Mouse (Mus musculus) cortical plate, adult 2 months (tissue): ENCODE results near the gene Med27. TPM values are rescaled to one million over a fixed set of nuclear protein-coding genes. Genes with fewer than 3 reads are reported as not detected.

Experiments
- H3K27ac ChIP-seq: fragments of 200-500 bp; 2 replicates; pipeline ENCODE4 v1.5.1; 2012; ENCODE audit warnings: low read length, control low read depth, inconsistent platforms; ENCODE audit not compliant: insufficient read depth
- H3K4me1 ChIP-seq: fragments of 200-500 bp; 2 replicates; pipeline ENCODE4 v1.6.1; 2011; ENCODE audit warnings: low read length; ENCODE audit not compliant: control insufficient read depth, insufficient read depth
- H3K4me3 ChIP-seq: fragments of 200-500 bp; 2 replicates; pipeline ENCODE4 v1.5.1; 2011; ENCODE audit warnings: mild to moderate bottlenecking, low read length, control low read depth; ENCODE audit not compliant: insufficient read depth
- CTCF ChIP-seq: fragments of 200-500 bp; IDR thresholded peaks from 2 replicates; pipeline ENCODE4 v1.5.1; 2011; ENCODE audit warnings: mild to moderate bottlenecking, control low read depth, low read length; ENCODE audit not compliant: insufficient read depth; ENCODE audit errors: extremely low read depth
- POLR2A ChIP-seq: fragments of 200-500 bp; IDR thresholded peaks from 2 replicates; pipeline ENCODE4 v1.6.1; 2011; ENCODE audit warnings: mild to moderate bottlenecking, low read length, control low read depth; ENCODE audit not compliant: insufficient read depth; ENCODE audit errors: extremely low read depth
- polyA plus RNA-seq: library from polyadenylated mRNA; depleted of rRNA; stranded (reverse); fragments of >200 nt; gene quantifications from 2 replicates; pipeline ENCODE4 v1.2.3, GENCODE M21; 2012

Med27 gene
- polyA plus RNA-seq, 1 experiment: 47.6 TPM

DNA sequence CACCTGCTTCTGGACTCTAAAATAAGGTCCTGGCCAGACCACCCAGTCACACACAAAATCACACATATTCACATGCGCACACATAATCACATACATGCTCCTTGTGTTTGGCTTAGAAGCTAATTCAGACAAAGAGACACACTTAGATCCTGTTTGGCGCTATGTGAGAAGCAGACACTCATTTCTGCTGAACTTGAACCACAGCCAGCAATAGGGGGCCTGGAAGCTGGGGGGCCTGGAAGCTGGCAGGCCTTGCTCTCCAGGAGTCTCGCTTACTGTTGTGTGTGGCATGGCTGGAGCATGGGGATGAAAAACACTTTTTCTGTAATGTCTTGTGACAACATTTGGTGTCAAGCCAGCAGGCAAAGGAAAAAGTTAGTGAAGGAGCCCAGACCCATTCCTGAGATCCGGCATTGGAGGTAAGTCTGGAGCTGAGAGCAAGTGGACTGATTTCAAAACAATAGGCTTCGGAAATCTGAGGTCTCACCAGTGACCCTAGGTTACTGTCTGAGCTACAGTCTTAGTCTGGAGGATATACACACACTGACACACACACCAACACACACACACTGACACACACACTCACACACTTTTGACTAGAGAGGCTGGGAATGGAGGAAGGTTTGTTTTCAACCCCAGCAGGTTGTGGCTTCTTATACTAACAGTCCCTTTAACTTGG is 189.1 kb downstream of the Med27 start:
- Histone ChIP-seq H3K4me3 (no peak overlapping the region), H3K27ac (no peak overlapping the region), H3K4me1 (no peaks in the 10 kb centered on the region)
- TF ChIP-seq POLR2A (no peak), CTCF (no peak)

DNA sequence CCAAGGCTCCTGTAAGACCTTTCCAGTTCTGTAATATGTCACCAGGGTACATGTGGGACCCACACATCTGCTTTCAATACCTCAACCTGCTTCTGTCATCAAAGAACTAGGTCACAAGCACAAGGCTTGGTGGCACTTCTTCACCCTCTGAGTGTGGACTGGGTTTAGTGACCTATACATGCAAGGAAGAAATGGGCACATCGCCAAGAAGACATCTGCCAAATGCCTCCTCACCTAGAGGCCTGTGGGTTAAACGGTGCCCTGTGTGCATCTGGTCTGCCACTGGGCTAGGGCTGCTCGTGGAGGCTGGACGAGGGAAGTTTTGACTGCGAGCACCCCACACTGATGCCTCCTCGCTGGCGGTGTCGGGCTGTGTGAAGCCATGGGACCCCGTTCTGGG is 189.9 kb downstream of the Med27 start:
- H3K4me3 ChIP-seq: no peak overlapping the region
- H3K4me1 ChIP-seq: no peaks in the 10 kb centered on the region
- no peak overlapping the region for H3K27ac ChIP-seq
- no peak for TF ChIP-seq POLR2A
- no peak for TF ChIP-seq CTCF

DNA sequence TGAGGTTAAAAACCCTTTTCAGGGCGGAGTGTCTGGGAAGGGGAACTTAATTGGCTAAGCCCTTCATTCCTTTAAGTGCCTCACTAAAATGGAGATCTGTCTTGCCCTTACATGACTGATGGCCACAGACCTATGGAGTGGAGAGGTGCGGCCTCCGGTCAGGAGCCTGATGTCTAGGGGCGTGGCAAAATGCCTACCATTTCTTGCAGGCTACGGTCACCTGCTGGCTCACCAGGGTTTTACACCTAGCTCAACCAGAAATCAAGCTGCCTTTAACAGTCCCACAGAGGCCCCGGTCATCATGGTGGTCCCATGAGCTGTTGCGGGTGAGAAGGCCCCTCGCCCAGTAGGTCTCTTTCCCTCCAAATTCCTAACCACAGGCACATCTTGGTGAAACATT is 190.7 kb downstream of the Med27 start:
- 0 out of 2 replicates have a peak, but pooled peaks have one; percentile 7 for TF ChIP-seq CTCF
- TF ChIP-seq POLR2A: no peak
- no peak overlapping the region for H3K27ac ChIP-seq
- H3K4me1 ChIP-seq: no peaks in the 10 kb centered on the region
- no peak overlapping the region for H3K4me3 ChIP-seq

DNA sequence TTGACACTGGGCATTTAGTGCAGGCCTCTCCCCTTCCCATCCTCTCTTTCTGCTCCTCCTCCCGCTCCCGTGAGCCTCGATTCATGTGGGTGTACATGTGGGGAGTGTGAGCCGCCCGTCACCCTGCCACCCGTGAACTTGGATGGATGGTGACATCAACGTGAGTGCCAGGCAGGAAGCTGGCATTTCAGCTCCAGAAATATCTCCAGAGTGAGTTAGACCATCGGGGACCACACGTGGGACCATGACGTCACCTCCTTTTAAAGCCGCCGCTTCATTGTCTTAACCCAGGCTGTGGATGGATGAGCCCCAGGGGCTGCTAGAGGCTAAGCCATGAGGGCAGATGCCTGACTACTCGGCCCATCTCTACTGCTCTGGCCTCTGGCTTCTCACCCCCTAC is 195.4 kb downstream of the Med27 start:
- 0 out of 2 replicates have a peak, but pooled peaks cover 1% of the 10 kb centered on the region for H3K4me1 ChIP-seq
- no peak for TF ChIP-seq POLR2A
- TF ChIP-seq CTCF: no peak
- no peak overlapping the region for H3K27ac ChIP-seq
- H3K4me3 ChIP-seq: 0 out of 2 replicates have a peak overlapping the region, but pooled peaks have one; percentile 2

DNA sequence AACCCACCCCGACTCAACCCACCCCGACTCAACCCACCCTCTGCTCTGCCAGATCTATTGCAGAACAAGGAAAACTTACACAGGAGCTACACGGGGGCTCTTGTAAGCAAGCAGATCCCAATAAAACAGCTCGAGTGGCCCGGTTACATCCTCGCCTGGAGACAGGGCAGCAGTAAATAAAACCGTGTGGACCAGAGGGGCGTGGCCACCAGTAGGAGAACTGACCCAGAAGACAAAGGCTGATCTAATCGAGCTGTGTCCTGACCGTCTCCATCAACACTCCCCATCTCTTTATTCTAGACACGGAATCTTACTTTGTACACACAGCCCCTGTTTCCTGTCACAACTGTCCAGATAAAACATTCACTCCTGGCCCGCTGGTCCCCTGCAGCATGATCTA is 200.0 kb downstream of the Med27 start:
- TF ChIP-seq POLR2A: no peak
- TF ChIP-seq CTCF: no peak

DNA sequence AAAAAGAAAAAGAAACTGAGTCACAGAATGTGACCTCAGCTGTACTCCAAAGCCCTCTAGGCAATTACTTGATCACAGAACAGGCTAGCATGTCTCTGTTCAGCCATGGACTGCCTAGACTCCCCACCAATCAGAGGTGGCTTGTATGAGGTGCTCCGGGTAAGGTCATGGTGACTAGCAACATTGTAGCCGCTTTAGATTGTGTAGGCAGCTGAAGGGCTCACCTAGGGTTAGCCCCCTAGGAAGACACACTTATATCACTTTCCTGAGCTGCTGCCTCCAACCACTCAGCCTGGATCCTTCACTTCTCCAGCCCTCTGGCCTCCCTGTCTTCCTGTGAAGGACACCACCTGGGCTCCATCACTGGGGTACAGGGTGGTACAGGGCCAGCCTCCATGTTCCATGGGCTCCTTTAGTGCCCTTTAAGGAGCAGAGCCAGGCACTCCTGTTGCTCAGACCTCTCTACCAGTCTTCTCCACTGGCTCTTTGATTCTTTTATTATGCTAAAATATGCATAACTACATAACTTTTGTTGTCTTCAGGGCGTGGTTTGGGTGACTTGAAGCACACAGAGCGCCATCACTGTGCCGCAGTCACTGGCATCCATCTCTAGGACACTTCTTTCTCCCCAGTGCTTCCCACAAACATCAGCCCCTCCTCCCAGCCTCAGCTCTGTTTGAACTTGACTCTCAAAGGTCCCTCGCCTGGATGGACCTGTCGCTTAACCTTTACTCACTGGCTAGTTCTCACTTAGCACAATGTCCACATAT is 205.4 kb downstream of the Med27 start:
- H3K27ac ChIP-seq: no peak overlapping the region
- no peak overlapping the region for H3K4me3 ChIP-seq
- no peaks in the 10 kb centered on the region for H3K4me1 ChIP-seq
- TF ChIP-seq POLR2A (no peak), CTCF (no peak)

More for the DNA sequence above, 200.0 kb downstream of the Med27 start:
- Histone ChIP-seq H3K27ac (no peak overlapping the region), H3K4me1 (0 out of 2 replicates have a peak, but pooled peaks cover 1% of the 10 kb centered on the region), H3K4me3 (no peak overlapping the region)

DNA sequence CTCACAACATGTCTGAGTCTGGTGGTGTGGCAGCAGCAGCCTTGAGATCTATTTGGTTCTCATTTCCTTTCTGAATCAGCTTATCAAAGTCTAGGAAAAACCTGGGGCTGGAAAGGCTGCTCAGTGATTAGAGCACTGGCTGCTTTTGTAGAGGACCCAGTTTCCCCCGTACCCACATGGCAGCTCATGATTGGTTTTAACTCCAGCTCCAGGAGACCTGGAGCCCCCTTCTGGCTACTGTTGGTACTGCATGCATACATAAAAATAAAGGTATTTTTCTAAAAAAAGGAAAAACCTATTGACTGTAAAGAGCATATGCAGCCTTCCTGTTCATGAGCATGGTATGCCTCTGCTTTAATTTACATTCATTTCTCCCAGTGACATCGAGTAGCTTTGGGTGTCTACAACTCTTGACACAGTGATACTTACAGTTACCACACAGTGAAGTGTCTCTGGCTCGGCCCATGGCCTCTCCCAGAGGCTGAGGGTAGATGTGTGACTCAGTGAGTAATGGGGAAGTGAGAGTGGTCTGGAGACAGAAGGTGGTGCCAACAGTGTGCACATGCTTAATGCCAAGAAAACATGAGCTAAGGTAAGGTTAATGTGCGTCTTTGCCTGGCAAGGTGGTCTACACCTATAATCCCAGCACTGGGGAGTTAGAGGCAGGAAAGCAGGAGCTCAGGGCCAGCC is 207.5 kb downstream of the Med27 start:
- H3K4me1 ChIP-seq: no peaks in the 10 kb centered on the region
- no peak overlapping the region for H3K27ac ChIP-seq
- TF ChIP-seq CTCF: peak; percentile 48; the same call in 1 of the 2 replicates
- TF ChIP-seq POLR2A: no peak
- H3K4me3 ChIP-seq: no peak overlapping the region

DNA sequence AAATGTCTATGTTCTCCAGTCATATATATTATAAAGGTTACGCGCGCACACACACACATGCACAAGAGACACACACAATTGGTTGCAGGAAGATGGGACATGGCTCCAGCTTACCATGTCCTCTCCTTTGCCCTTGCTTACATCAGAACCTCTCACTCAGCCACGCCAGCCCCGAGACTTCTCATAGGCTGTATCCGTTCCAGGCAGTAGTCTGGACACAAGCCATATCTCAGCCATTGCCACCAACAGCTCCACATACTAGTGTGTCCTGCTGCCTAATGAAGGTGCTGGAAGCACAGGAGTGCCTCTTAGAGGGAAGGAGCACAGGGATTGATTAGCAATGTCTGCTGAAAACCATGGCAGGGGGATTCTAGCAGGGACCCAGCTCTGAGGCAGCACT is 211.9 kb downstream of the Med27 start:
- no peak overlapping the region for H3K27ac ChIP-seq
- no peaks in the 10 kb centered on the region for H3K4me1 ChIP-seq
- no peak for TF ChIP-seq CTCF
- TF ChIP-seq POLR2A: no peak
- no peak overlapping the region for H3K4me3 ChIP-seq

DNA sequence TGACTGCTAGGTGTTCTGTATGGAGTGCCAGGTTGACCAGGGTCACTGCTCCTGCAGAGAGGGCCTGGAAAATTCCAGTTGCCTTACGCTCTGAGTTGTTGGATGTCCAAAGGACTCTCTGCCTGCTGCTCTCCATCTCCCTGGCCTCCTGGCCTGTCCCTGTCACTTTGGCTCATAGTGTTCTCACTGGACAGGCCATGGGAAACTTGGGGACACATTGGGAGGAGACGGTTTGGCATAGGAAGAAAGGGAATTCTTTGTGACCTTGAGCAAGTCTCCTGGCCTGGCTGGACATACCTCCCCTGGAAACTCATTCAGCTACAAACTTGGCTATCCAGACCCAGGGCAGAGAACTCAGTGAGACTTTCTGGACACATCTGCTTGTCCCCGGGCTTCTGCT is 213.3 kb downstream of the Med27 start:
- Histone ChIP-seq H3K4me3 (no peak overlapping the region), H3K4me1 (0 out of 2 replicates have a peak, but pooled peaks cover 3% of the 10 kb centered on the region), H3K27ac (no peak overlapping the region)
- no peak for TF ChIP-seq CTCF
- TF ChIP-seq POLR2A: no peak
